Comparison of ENCODE assay signal across 11 mouse cellular contexts in the genomic region with DNA sequence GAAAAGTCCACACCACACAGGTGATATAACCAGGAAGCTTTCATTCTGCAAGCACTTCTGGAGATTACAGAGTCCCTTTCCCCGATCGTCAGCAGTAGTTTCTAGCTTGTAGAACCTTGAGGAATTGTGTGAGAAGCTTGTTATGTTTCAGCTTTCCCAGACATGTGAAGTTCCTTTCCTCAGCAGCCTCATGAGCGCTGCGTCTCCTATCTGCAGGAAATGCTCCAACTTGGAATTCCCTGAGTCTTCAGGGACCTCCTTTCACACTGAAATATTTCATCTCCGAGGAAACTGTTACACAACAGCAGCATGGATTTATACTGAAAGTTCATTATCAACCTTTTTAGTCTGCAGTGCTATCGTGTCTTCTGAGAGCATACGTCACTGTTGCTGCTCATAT.
A peak's percentile ranks its signal among the peaks of the same experiment; 100 is the strongest.
DNase-seq lines count a peak whose midpoint lies in the region; ATAC-seq and TF ChIP-seq lines count a peak whose summit lies in the region.
"Had no signal": no experiment of that assay in that cellular context is flagged by ENCODE, and none has a peak within 500 bp of the region (broad histone marks: within the 10 kb centered on the region; RNA-seq: fewer than 3 reads in every experiment).

No protein-coding gene starts in this region.

- peak; percentile 9 for DNase-seq in forebrain, postnatal 0 days
- peak; percentile 3 for DNase-seq in lung, postnatal 25 days (ENCODE audit: low spot score)
- DNase-seq in lung, postnatal 14 days, result no peak
- DNase-seq in kidney, postnatal 14 days, result peak; percentile 19
- DNase-seq in layer of hippocampus, adult 9-10 months (ENCODE audit: low spot score), result no peak
- no peak for DNase-seq in thymus, adult 18-20 months
- DNase-seq: layer of hippocampus, postnatal 36 days; right cerebral cortex, postnatal 25 days had no signal

- H3K4me1 ChIP-seq in forebrain, postnatal 0 days (ENCODE audit: insufficient read depth), result no peaks in the 10 kb centered on the region
- H3K4me1 ChIP-seq in forebrain, embryonic 12.5 days, result no peaks in the 10 kb centered on the region
- H3K4me1 ChIP-seq in heart, embryonic 13.5 days, result no peaks in the 10 kb centered on the region

- H3K4me2 ChIP-seq in forebrain, postnatal 0 days (ENCODE audit: low read depth), result no peak overlapping the region
- H3K4me2 ChIP-seq in forebrain, embryonic 12.5 days, result no peak overlapping the region
- H3K4me2 ChIP-seq in heart, embryonic 13.5 days, result peak overlapping the region; percentile 33; the same call in 1 of the 2 replicates

- no peak overlapping the region for H3K27ac ChIP-seq in forebrain, postnatal 0 days (ENCODE audit: low read depth, low read length)
- H3K27ac ChIP-seq in forebrain, embryonic 12.5 days, result no peak overlapping the region
- H3K27ac ChIP-seq in heart, embryonic 13.5 days (replicated peaks), result peak overlapping the region; percentile 54

- 59% methylated on average over 7 of the region's 7 CpGs for WGBS in forebrain, postnatal 0 days
- whole genome bisulfite sequencing in forebrain, embryonic 12.5 days, result 82% methylated on average over 7 of the region's 7 CpGs
- 49% methylated on average over 7 of the region's 7 CpGs for WGBS in heart, embryonic 13.5 days

- H3K9me3 ChIP-seq in forebrain, postnatal 0 days (ENCODE audit: low read length), result no peaks in the 10 kb centered on the region
- no peaks in the 10 kb centered on the region for H3K9me3 ChIP-seq in forebrain, embryonic 12.5 days
- no peaks in the 10 kb centered on the region for H3K9me3 ChIP-seq in heart, embryonic 13.5 days

- no peak for TF ChIP-seq CTCF in forebrain, postnatal 0 days (IDR thresholded peaks at IDR 0.05; ENCODE audit: low read depth)

- no peaks in the 10 kb centered on the region for H3K36me3 ChIP-seq in forebrain, postnatal 0 days (ENCODE audit: insufficient read depth)
- no peaks in the 10 kb centered on the region for H3K36me3 ChIP-seq in forebrain, embryonic 12.5 days (replicated peaks)
- no peaks in the 10 kb centered on the region for H3K36me3 ChIP-seq in heart, embryonic 13.5 days

- H3K9ac ChIP-seq in forebrain, postnatal 0 days, result no peak overlapping the region
- no peak overlapping the region for H3K9ac ChIP-seq in forebrain, embryonic 12.5 days
- H3K9ac ChIP-seq in heart, embryonic 13.5 days, result no peak overlapping the region

- no peaks in the 10 kb centered on the region for H3K27me3 ChIP-seq in forebrain, postnatal 0 days (ENCODE audit: insufficient read depth, low read length)
- no peaks in the 10 kb centered on the region for H3K27me3 ChIP-seq in forebrain, embryonic 12.5 days
- H3K27me3 ChIP-seq in heart, embryonic 13.5 days (replicated peaks), result no peaks in the 10 kb centered on the region

- no peak overlapping the region for H3K4me3 ChIP-seq in forebrain, postnatal 0 days (ENCODE audit: low read depth, low read length)
- no peak overlapping the region for H3K4me3 ChIP-seq in forebrain, embryonic 12.5 days (replicated peaks)
- no peak overlapping the region for H3K4me3 ChIP-seq in heart, embryonic 13.5 days

- no peak for ATAC-seq in forebrain, postnatal 0 days
- no peak for ATAC-seq in forebrain, embryonic 12.5 days (ENCODE audit: low FRiP score)
- ATAC-seq in heart, embryonic 13.5 days (ENCODE audit: extremely low read depth, insufficient number of reproducible peaks, low FRiP score, low TSS enrichment), result no peak
- ATAC-seq: hindbrain, embryonic 16.5 days had no signal

Comparison
In these comparisons a context has a peak if more than half of its experiments do, and no peak if none do; other contexts are left out.
1. DNase-seq: peak in forebrain, postnatal 0 days (single experiment), lung, postnatal 25 days (single experiment) and kidney, postnatal 14 days (single experiment); none in lung, postnatal 14 days (single experiment), layer of hippocampus, adult 9-10 months (single experiment) and thymus, adult 18-20 months (0 of 2).